Mouse (Mus musculus) lung, embryonic 14.5 days (tissue): ENCODE data around the gene Slc41a2. TPM values are rescaled to one million over a fixed set of nuclear protein-coding genes. Genes with fewer than 3 reads are reported as not detected.

Experiments used
- ATAC-seq: fragments of 200-750 bp; cut with Nextera tagmentation; 2 replicates; pipeline ENCODE4 v1.8.0; 2017; ENCODE audit warnings: mild to moderate bottlenecking, moderate TSS enrichment, moderate library complexity; ENCODE audit not compliant: insufficient read depth
- DNase-seq: peaks from one replicate; pipeline ENCODE4 v3.0.0-alpha.2; 2015
- H3K27ac ChIP-seq: fragments of 300-500 bp; sonication (generic); 2 replicates; pipeline ENCODE4 v1.5.1; 2014; ENCODE audit warnings: low read depth, mild to moderate bottlenecking, moderate library complexity
- H3K27me3 ChIP-seq: fragments of 300-500 bp; sonication (generic); 2 replicates; pipeline ENCODE4 v1.6.1; 2014; ENCODE audit warnings: low read length, control low read depth; ENCODE audit not compliant: insufficient read depth
- H3K36me3 ChIP-seq: fragments of 300-500 bp; sonication (generic); 2 replicates; pipeline ENCODE4 v1.6.1; 2014; ENCODE audit warnings: control low read depth; ENCODE audit not compliant: insufficient read depth
- H3K4me1 ChIP-seq: fragments of 300-500 bp; sonication (generic); 2 replicates; pipeline ENCODE4 v1.6.1; 2014; ENCODE audit warnings: antibody characterized with exemption, control low read depth; ENCODE audit not compliant: insufficient read depth
- H3K4me2 ChIP-seq: fragments of 300-500 bp; sonication (generic); 2 replicates; pipeline ENCODE4 v1.6.1; 2014; ENCODE audit warnings: mild to moderate bottlenecking
- H3K4me3 ChIP-seq: fragments of 300-500 bp; sonication (generic); 2 replicates; pipeline ENCODE4 v1.5.1; 2014; ENCODE audit warnings: low read depth, low read length
- H3K9ac ChIP-seq: fragments of 300-500 bp; sonication (generic); 2 replicates; pipeline ENCODE4 v1.6.1; 2014
- H3K9me3 ChIP-seq: fragments of 300-500 bp; sonication (generic); 2 replicates; pipeline ENCODE4 v1.6.1; 2016; ENCODE audit warnings: low read depth, low read length, control low read depth
- CTCF ChIP-seq: IDR thresholded peaks from 2 replicates; pipeline ENCODE4 v1.5.1; 2016; ENCODE audit warnings: antibody characterized with exemption, low read depth
- WGBS: fragments of 180-500 bp; shearing (Covaris S2); extraction: QIAGEN DNeasy Blood & Tissue Kit; methylation state at CpG from one replicate; pipeline ENCODE4 v1.1.7; 2014; 5-methylcytosine and 5-hydroxymethylcytosine counted together
- polyA plus RNA-seq: library from polyadenylated mRNA; unstranded; fragments of >200 nt; fragmentation: Nextera tagmentation; extraction: Ambion mirVana; gene quantifications from 2 replicates; pipeline ENCODE4 v1.2.1, GENCODE M21; 2014

Slc41a2 gene
- polyA plus RNA-seq, 1 experiment from 2014 or later: 0.46 TPM

DNA sequence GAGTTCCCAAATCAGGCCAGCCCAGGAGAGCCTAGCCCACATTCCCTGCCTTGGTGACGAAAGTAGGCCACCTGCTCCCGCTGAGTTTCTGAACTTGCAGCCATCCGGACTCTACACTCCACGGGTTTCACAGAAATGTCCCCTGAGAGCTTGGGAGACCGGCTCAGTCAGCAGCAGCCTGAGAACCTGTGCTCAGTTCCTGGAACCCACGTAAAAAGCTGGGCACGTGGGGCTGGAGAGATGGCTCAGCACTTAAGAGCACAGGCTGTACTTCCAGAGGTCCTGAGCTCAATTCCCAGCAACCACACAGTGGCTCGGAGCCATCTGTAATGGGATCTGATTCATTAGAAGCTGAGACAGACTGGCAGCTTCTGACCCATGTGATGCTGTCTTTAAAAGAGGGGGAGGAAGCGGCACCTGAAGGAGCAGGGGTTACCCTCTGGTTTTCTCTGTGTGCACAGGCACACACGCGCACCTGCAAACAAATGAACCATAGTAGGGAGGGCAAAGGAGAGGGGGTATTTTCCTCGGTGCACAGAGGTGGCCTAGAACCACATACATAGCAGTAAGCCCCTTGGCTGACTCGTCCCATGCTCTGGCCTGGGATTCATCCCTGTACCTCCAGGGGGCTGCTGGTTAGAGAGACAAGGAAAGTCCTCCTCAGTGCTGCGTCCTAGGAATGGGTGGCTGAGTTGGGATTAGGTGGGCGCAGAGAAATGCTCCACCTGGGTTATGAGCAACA lies 155.7 kb downstream of the Slc41a2 start:
- no peaks in the 10 kb centered on the region for H3K27me3 ChIP-seq
- no peaks in the 10 kb centered on the region for H3K9me3 ChIP-seq
- H3K4me2 ChIP-seq: no peak overlapping the region
- no peak for DNase-seq
- no peaks in the 10 kb centered on the region for H3K36me3 ChIP-seq
- ATAC-seq: no peak
- TF ChIP-seq CTCF: no peak
- peaks cover 6% of the 10 kb centered on the region for H3K4me1 ChIP-seq
- no peak overlapping the region for H3K27ac ChIP-seq
- no peak overlapping the region for H3K4me3 ChIP-seq
- 69% methylated on average over 15 of the region's 15 CpGs for WGBS
- H3K9ac ChIP-seq: no peak overlapping the region

Other genes with a start within 250 kb of the Slc41a2 start
- 0.78 and 0.84 TPM in 2 replicates for gene D10Wsu102e, start 22.3 kb upstream of the Slc41a2 start, polyA plus RNA-seq
- 1.9 and 2.5 TPM in 2 replicates for gene Aldh1l2, start 196.3 kb upstream of the Slc41a2 start, polyA plus RNA-seq
- gene Washc4, start 205.9 kb upstream of the Slc41a2 start, polyA plus RNA-seq: 36.9 and 40.8 TPM in 2 replicates